Comparison of ENCODE assay signal across 8 mouse cellular contexts in the genomic region with DNA sequence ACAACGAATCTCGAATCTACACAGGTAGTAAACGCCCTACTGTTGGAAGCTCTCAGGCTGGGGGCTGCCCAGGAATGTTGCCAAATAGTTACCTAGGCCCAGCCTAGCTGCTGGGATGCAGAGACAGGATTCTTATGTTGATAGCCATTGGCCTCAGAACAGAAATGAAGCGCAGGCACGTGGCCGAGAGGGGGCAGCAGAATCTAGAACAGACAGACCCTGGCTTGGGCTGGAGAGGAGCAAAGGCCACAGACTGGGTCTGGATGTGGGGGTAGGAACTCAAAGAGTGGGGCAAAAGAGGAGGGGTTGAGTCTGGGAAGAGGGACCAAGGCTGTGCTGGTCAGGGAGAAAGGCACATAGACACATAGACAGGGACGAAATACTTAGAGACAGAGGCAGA. TPM values are rescaled to one million over a fixed set of nuclear protein-coding genes. Genes with fewer than 3 reads are reported as not detected.
A peak's percentile ranks its signal among the peaks of the same experiment; 100 is the strongest.
DNase-seq lines count a peak whose midpoint lies in the region; ATAC-seq and TF ChIP-seq lines count a peak whose summit lies in the region.

No protein-coding gene starts in this region.

- H3K27ac ChIP-seq in gastrocnemius, adult 2 months = 0 out of 2 replicates have a peak overlapping the region, but pooled peaks have one; percentile 20
- no peak overlapping the region for H3K27ac ChIP-seq in kidney, embryonic 15.5 days
- no peak overlapping the region for H3K27ac ChIP-seq in lung, embryonic 16.5 days (ENCODE audit: low read length)

- DNase-seq in urinary bladder, postnatal 14 days (ENCODE audit: low spot score) = peak; percentile 69
- no peak for DNase-seq in urinary bladder, postnatal 10 days (ENCODE audit: low spot score)
- DNase-seq in cerebellum, adult 8-10 months = peak; percentile 74
- DNase-seq in gastrocnemius, adult 2 months = peak; percentile 76
- peak; percentile 82 for DNase-seq in retina, postnatal 1 day
- no peak for DNase-seq in T-cell, adult 2 months (ENCODE audit: low spot score)

- no peaks in the 10 kb centered on the region for H3K27me3 ChIP-seq in kidney, embryonic 15.5 days
- H3K27me3 ChIP-seq in lung, embryonic 16.5 days (ENCODE audit: control insufficient read depth, insufficient read depth, low read depth, low read length) = no peaks in the 10 kb centered on the region

- H3K4me2 ChIP-seq in kidney, embryonic 15.5 days = no peak overlapping the region
- no peak overlapping the region for H3K4me2 ChIP-seq in lung, embryonic 16.5 days (ENCODE audit: low read depth, low read length)

- intact Hi-C loops in gastrocnemius, adult 2 months (cut with DNase I) = loop anchor here (2.0 to 5.0 kb wide), 2 partner anchors 55 to 187 kb away; partner anchors contain the start of gene Nudt2

- peaks cover 22% of the 10 kb centered on the region for H3K4me1 ChIP-seq in kidney, embryonic 15.5 days
- no peaks in the 10 kb centered on the region for H3K4me1 ChIP-seq in lung, embryonic 16.5 days (replicated peaks; ENCODE audit: control insufficient read depth, insufficient read depth, low read length)

- H3K4me3 ChIP-seq in gastrocnemius, adult 2 months = no peak overlapping the region
- no peak overlapping the region for H3K4me3 ChIP-seq in kidney, embryonic 15.5 days (replicated peaks)
- no peak overlapping the region for H3K4me3 ChIP-seq in lung, embryonic 16.5 days (ENCODE audit: low read length)

- WGBS in kidney, embryonic 15.5 days = 16% methylated on average over 7 of the region's 7 CpGs
- WGBS in lung, embryonic 16.5 days = 15% methylated on average over 7 of the region's 7 CpGs

- H3K9me3 ChIP-seq in kidney, embryonic 15.5 days (replicated peaks) = no peaks in the 10 kb centered on the region
- no peaks in the 10 kb centered on the region for H3K9me3 ChIP-seq in lung, embryonic 16.5 days (ENCODE audit: control insufficient read depth, low read length)

- H3K36me3 ChIP-seq in kidney, embryonic 15.5 days = peaks cover 9% of the 10 kb centered on the region; the same call in 1 of the 2 replicates
- no peaks in the 10 kb centered on the region for H3K36me3 ChIP-seq in lung, embryonic 16.5 days (ENCODE audit: control insufficient read depth, insufficient read depth, low read length)

- TF ChIP-seq CTCF in gastrocnemius, adult 2 months (IDR thresholded peaks at IDR 0.05) = peak; percentile 73

- ATAC-seq in kidney, embryonic 15.5 days (replicated peaks; ENCODE audit: low FRiP score) = no peak; the same call in 1 of the 2 replicates
- ATAC-seq in lung, embryonic 16.5 days (ENCODE audit: low read depth) = peak; percentile 70

- 0 out of 2 replicates have a peak overlapping the region, but pooled peaks have one; percentile 1 for H3K9ac ChIP-seq in kidney, embryonic 15.5 days
- no peak overlapping the region for H3K9ac ChIP-seq in lung, embryonic 16.5 days (ENCODE audit: low read length)

RNA-seq across cellular contexts. Expression of gene Enho, which starts 14.1 kb away (rescaled TPM):
- 10 to 100 TPM in 1 of 2 experiments, 1 to 10 TPM in 1; 9.1 to 11.9 TPM for total RNA-seq in gastrocnemius, adult 2 months (2021)
- polyA plus RNA-seq in kidney, embryonic 15.5 days (2015; fragmentation: Nextera tagmentation; extraction: Ambion mirVana) = 19.1 and 22.6 TPM in 2 replicates
- polyA plus RNA-seq in lung, embryonic 16.5 days (2015; fragmentation: Nextera tagmentation; extraction: Ambion mirVana) = 7.8 and 8.1 TPM in 2 replicates

RNA-seq across cellular contexts. Expression of gene Cntfr, which starts 42.7 kb away (rescaled TPM):
- total RNA-seq in gastrocnemius, adult 2 months (2021) = 10 to 100 TPM; 27.3 to 55.3 TPM
- polyA plus RNA-seq in kidney, embryonic 15.5 days (2015; fragmentation: Nextera tagmentation; extraction: Ambion mirVana) = 19.8 and 22.1 TPM in 2 replicates
- 6.9 and 8.4 TPM in 2 replicates for polyA plus RNA-seq in lung, embryonic 16.5 days (2015; fragmentation: Nextera tagmentation; extraction: Ambion mirVana)

RNA-seq across cellular contexts. Expression of gene Il11ra1, which starts 45.6 kb away (rescaled TPM):
- total RNA-seq in gastrocnemius, adult 2 months (2021) = 10 to 100 TPM; 33.3 to 73.4 TPM
- polyA plus RNA-seq in kidney, embryonic 15.5 days (2015; fragmentation: Nextera tagmentation; extraction: Ambion mirVana) = 137 and 157 TPM in 2 replicates
- polyA plus RNA-seq in lung, embryonic 16.5 days (2015; fragmentation: Nextera tagmentation; extraction: Ambion mirVana) = 111 and 120 TPM in 2 replicates

RNA-seq across cellular contexts. Expression of gene Rpp25l, which starts 59.1 kb away (rescaled TPM):
- 10 to 100 TPM; 50.1 to 58.4 TPM for total RNA-seq in gastrocnemius, adult 2 months (2021)
- 76.2 and 83.6 TPM in 2 replicates for polyA plus RNA-seq in kidney, embryonic 15.5 days (2015; fragmentation: Nextera tagmentation; extraction: Ambion mirVana)
- polyA plus RNA-seq in lung, embryonic 16.5 days (2015; fragmentation: Nextera tagmentation; extraction: Ambion mirVana) = 80.5 and 85.0 TPM in 2 replicates

Comparison
In these comparisons a context has a peak if more than half of its experiments do, and no peak if none do; other contexts are left out.
1. DNase-seq: peak in urinary bladder, postnatal 14 days (single experiment), cerebellum, adult 8-10 months (single experiment), gastrocnemius, adult 2 months (single experiment) and retina, postnatal 1 day (single experiment); none in urinary bladder, postnatal 10 days (single experiment) and T-cell, adult 2 months (single experiment).